Mouse (Mus musculus) cerebellum, adult 11 months (tissue): ENCODE measurements around the gene Fat4.

Experiments
- DNase-seq: peaks from one replicate; pipeline ENCODE4 v3.0.0; 2022

Fat4 gene

GRCm38 (mm10) chr3:38986379-38986778, 99.6 kb downstream of the Fat4 start:
- DNase-seq, result no peak

- DNase-seq, result no peak
Observed at GRCm38 (mm10) chr3:38989181-38989580, 102.4 kb downstream of the Fat4 start.

- DNase-seq, result no peak
Observed at GRCm38 (mm10) chr3:39000011-39000410, 113.3 kb downstream of the Fat4 start.

GRCm38 (mm10) chr3:39010544-39010943, 123.8 kb downstream of the Fat4 start:
- no peak for DNase-seq

- no peak for DNase-seq
Observed at GRCm38 (mm10) chr3:39017633-39018032, 130.9 kb downstream of the Fat4 start.

- DNase-seq, result no peak
Observed at GRCm38 (mm10) chr3:39036113-39036512, 149.4 kb downstream of the Fat4 start.

GRCm38 (mm10) chr3:39046425-39046824, 159.7 kb downstream of the Fat4 start:
- no peak for DNase-seq

- DNase-seq, result no peak
Observed at GRCm38 (mm10) chr3:39047621-39048303, 161.0 kb downstream of the Fat4 start.

- DNase-seq, result no peak
Observed at GRCm38 (mm10) chr3:39048304-39048667, 161.5 kb downstream of the Fat4 start.

GRCm38 (mm10) chr3:39050130-39050529, 163.4 kb downstream of the Fat4 start:
- no peak for DNase-seq

GRCm38 (mm10) chr3:39053072-39053471, 166.3 kb downstream of the Fat4 start:
- DNase-seq, result no peak
